Mouse (Mus musculus): Measurements from ENCODE around the gene Abhd18. TPM values are rescaled to one million over a fixed set of nuclear protein-coding genes. Genes with fewer than 3 reads are reported as not detected.

Abhd18 gene
- polyA plus RNA-seq, 1 experiment from 2014 or later = 3.4 TPM

Other genes starting within 250 kb of the Abhd18 start
- gene Slc25a31, start 138.1 kb upstream of the Abhd18 start, polyA plus RNA-seq (2018) = 0.20 to 0.26 TPM (median 0.22 TPM) in 3 replicates
- 8.3 to 17.8 TPM (median 11.8 TPM) in 3 replicates for gene Hspa4l, start 102.5 kb upstream of the Abhd18 start, polyA plus RNA-seq (2018)
- 2.7 to 9.9 TPM (median 4.5 TPM) in 3 replicates for gene Plk4, start 47.0 kb upstream of the Abhd18 start, polyA plus RNA-seq (2018)
- gene Mfsd8, start 84 bp upstream of the Abhd18 start, polyA plus RNA-seq (2018) = 9.2 to 11.5 TPM (median 9.9 TPM) in 3 replicates
- gene 1700034I23Rik, start 55.6 kb downstream of the Abhd18 start, polyA plus RNA-seq (2018) = not detected in 3 replicates
- gene Larp1b, start 102.9 kb downstream of the Abhd18 start, polyA plus RNA-seq (2018) = 4.1 to 12.1 TPM (median 8.9 TPM) in 3 replicates
- gene Pgrmc2, start 236.1 kb downstream of the Abhd18 start, polyA plus RNA-seq (2018) = 23.4 to 38.6 TPM (median 34.4 TPM) in 3 replicates

Measured in macrophage (primary cell).